Mouse (Mus musculus): ENCODE data around the gene Ipcef1. TPM values are rescaled to one million over a fixed set of nuclear protein-coding genes. Genes with fewer than 3 reads are reported as not detected.

Gene Ipcef1
- polyA plus RNA-seq, 1 experiment from 2014 or later, result 0.28 TPM

DNA sequence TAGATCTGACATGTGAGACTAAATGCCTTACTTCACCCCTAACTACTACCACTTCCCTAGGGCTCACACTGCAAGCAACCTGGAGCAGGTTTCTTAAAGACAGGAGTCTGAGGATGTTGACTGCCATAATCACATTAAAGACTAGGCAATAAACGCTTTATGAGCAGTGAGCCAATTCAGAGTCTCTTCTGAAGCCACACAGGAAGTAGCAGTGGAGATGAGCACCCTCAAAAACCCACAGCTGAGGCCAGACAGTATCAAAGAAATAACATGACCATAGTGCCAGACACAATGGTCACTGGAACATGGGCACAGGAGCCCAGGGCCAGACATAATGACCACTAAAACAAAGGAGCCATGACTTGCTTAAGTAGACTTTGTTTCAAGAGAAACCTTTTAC, 63.7 kb downstream of the Ipcef1 start:
- no peaks in the 10 kb centered on the region for H3K4me1 ChIP-seq
- no peaks in the 10 kb centered on the region for H3K27me3 ChIP-seq
- H3K4me2 ChIP-seq (replicated peaks), result no peak overlapping the region
- H3K9ac ChIP-seq, result no peak overlapping the region
- no peak overlapping the region for H3K4me3 ChIP-seq (replicated peaks)
- WGBS, result 69% methylated on average over 1 of the region's 1 CpGs
- ATAC-seq (ENCODE audit: insufficient number of reproducible peaks, low FRiP score, low TSS enrichment, low read depth), result no peak
- H3K9me3 ChIP-seq (replicated peaks), result no peaks in the 10 kb centered on the region
- no peak overlapping the region for H3K27ac ChIP-seq (replicated peaks)
- no peaks in the 10 kb centered on the region for H3K36me3 ChIP-seq

DNA sequence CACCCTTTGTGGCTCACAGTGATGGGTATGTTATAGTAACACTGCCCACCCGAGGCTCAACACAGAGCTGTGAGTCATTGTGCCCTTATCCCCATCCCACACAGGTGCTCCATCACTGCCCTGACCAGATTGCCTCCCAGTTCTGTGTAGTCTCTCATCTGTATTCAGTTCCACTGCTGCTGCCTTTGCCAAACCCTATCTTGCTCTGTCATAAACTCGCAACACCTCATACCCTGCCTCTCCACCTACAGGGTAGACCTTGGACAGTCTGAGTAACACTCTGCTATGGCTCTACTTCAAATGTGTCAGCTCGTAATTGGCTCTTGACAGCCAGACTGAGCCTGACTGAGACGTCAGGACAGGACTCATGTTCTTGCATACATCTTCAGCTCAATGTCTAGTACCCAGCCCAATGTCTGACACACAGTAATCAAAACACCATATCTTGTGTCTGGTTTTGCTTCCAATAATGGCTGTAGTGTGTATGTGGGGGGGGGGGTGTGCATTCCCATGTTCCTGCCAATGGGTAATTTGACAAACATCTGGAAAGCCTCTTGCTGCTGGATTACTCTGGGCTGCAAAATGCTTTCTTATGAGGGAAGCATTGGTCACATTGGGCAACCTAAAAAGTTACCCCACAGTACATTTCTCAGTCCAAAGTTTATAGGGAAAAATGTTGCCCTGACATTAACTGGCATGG, 64.7 kb downstream of the Ipcef1 start:
- Histone ChIP-seq H3K36me3 (no peaks in the 10 kb centered on the region), H3K4me3 (replicated peaks) (no peak overlapping the region), H3K27me3 (no peaks in the 10 kb centered on the region), H3K27ac (replicated peaks) (no peak overlapping the region), H3K9ac (no peak overlapping the region), H3K4me2 (replicated peaks) (no peak overlapping the region), H3K9me3 (replicated peaks) (no peaks in the 10 kb centered on the region), H3K4me1 (no peaks in the 10 kb centered on the region)
- WGBS, result 61% methylated on average over 4 of the region's 4 CpGs
- no peak for ATAC-seq (ENCODE audit: insufficient number of reproducible peaks, low FRiP score, low TSS enrichment, low read depth)

DNA sequence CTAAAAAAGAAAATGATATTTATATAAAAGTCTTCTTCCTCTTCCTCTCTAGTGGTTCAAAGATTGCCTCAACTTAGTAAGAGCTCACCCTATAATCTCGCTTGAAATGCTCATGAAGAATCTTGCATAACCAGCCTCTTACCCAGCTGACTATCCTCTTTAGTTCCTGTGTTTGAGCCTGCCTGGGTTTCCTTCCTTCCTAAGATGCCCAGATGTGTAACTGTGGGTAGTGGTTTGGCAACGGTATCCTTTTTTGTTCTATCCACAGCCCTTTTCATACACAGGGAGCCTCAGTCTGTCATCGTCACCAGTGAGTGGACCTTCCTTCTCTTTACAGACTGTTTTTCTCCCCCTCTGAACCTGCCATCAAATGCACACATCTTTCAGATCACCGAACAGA, 66.0 kb downstream of the Ipcef1 start:
- 96% methylated on average over 4 of the region's 4 CpGs for WGBS
- Histone ChIP-seq H3K4me1 (no peaks in the 10 kb centered on the region), H3K27me3 (no peaks in the 10 kb centered on the region), H3K27ac (replicated peaks) (no peak overlapping the region), H3K9me3 (replicated peaks) (no peaks in the 10 kb centered on the region), H3K4me3 (replicated peaks) (no peak overlapping the region), H3K4me2 (replicated peaks) (no peak overlapping the region), H3K36me3 (no peaks in the 10 kb centered on the region), H3K9ac (no peak overlapping the region)
- no peak for ATAC-seq (ENCODE audit: insufficient number of reproducible peaks, low FRiP score, low TSS enrichment, low read depth)

DNA sequence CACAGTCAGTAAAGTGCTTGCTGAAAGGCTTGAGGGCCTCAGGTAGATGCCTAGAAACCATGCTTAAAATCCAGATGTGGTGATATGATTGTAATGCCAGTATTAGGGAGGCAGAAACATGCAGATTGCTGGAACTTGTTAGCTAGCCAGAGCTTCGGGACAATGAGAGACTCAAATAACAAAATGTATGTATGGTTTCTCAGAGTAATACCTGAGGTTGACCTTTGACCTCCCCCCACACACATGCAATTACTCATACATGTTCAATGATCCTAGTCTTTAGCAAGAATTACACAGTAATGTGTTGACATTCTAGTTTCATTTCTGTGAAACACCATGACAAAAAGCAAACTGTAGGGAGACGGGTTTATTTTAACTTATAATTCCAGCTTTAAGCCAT, 68.8 kb downstream of the Ipcef1 start:
- no peak overlapping the region for H3K4me2 ChIP-seq (replicated peaks)
- no peaks in the 10 kb centered on the region for H3K27me3 ChIP-seq
- H3K9me3 ChIP-seq (replicated peaks), result no peaks in the 10 kb centered on the region
- H3K4me1 ChIP-seq, result no peaks in the 10 kb centered on the region
- no peak overlapping the region for H3K27ac ChIP-seq (replicated peaks)
- ATAC-seq (ENCODE audit: insufficient number of reproducible peaks, low FRiP score, low TSS enrichment, low read depth), result no peak
- no peak overlapping the region for H3K9ac ChIP-seq
- no peaks in the 10 kb centered on the region for H3K36me3 ChIP-seq
- H3K4me3 ChIP-seq (replicated peaks), result no peak overlapping the region
- WGBS, result 82% methylated on average over 2 of the region's 2 CpGs

DNA sequence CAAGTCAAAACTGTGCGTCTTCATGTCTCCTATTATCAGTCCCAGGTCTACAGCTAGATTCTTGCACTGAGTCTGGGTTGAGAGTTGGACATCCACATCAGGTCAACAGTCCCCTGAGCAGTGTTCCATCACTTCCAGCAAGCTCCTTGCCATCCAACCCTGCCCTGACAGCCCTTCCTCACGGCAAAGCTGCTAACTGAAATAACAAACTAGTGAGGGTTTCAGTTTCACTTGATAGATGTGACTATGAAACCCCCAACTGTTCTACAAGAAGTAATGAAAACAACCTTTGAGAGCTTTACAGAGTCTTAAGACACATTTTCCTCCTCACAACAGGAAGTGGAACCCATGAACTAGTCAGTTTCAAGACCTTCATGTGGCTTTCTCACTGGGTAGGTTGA, 69.5 kb downstream of the Ipcef1 start:
- Histone ChIP-seq H3K4me2 (replicated peaks) (no peak overlapping the region), H3K9me3 (replicated peaks) (no peaks in the 10 kb centered on the region), H3K4me1 (no peaks in the 10 kb centered on the region), H3K36me3 (no peaks in the 10 kb centered on the region), H3K27ac (replicated peaks) (no peak overlapping the region), H3K27me3 (no peaks in the 10 kb centered on the region), H3K4me3 (replicated peaks) (no peak overlapping the region), H3K9ac (no peak overlapping the region)
- 63% methylated on average over 2 of the region's 2 CpGs for WGBS
- no peak for ATAC-seq (ENCODE audit: insufficient number of reproducible peaks, low FRiP score, low TSS enrichment, low read depth)

DNA sequence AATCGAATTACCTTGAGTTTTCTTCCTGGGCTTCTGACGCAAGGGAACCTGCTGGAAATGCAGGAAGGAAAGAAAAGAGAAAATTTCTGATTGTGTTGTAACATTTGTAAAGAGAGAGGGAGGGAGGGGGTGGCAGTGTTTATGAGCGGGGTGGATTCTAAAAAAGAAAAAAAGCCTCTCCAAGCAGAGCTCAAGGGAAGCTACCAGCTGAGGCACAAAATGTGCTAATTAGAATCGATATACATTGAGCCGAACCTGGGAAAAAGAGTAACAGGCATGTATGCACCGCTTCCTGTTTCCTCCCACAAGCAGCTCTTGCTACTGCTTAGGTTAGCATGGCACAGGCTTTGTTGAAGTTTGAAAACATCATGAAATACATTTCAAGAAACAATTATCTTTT, 72.0 kb downstream of the Ipcef1 start:
- H3K9ac ChIP-seq, result no peak overlapping the region
- H3K4me2 ChIP-seq (replicated peaks), result peak overlapping the region; percentile 22
- 22% methylated on average over 6 of the region's 6 CpGs for WGBS
- H3K4me1 ChIP-seq, result no peaks in the 10 kb centered on the region
- no peak; the same call in 1 of the 2 replicates for ATAC-seq (ENCODE audit: insufficient number of reproducible peaks, low FRiP score, low TSS enrichment, low read depth)
- H3K4me3 ChIP-seq (replicated peaks), result peak overlapping the region; percentile 21; the same call in 1 of the 2 replicates
- H3K27ac ChIP-seq (replicated peaks), result no peak overlapping the region
- no peaks in the 10 kb centered on the region for H3K9me3 ChIP-seq (replicated peaks)
- H3K36me3 ChIP-seq, result no peaks in the 10 kb centered on the region
- no peaks in the 10 kb centered on the region for H3K27me3 ChIP-seq

DNA sequence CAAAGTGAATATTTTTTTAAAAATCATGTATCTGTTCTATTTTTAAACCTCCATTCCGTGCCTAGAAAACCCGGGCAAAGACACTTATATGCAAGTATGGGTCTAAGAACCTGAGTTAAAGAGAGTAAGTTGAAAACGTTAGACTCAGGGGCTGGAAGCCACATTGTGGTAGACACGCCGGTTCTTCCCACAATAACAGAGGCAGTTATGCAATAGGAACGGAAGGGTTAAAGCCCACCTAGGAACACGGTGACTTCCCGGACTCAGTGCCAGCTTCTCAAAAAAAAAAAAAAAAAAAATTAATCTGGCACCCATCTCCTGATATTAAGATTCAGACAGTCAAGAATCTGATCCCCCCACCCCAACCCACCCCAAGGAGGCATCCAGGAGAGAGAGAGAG, 72.5 kb downstream of the Ipcef1 start:
- Histone ChIP-seq H3K27ac (replicated peaks) (no peak overlapping the region), H3K27me3 (no peaks in the 10 kb centered on the region), H3K9me3 (replicated peaks) (no peaks in the 10 kb centered on the region), H3K4me1 (no peaks in the 10 kb centered on the region), H3K4me3 (replicated peaks) (peak overlapping the region; percentile 21; the same call in 1 of the 2 replicates), H3K36me3 (no peaks in the 10 kb centered on the region), H3K4me2 (replicated peaks) (peak overlapping the region; percentile 22), H3K9ac (no peak overlapping the region)
- WGBS, result 39% methylated on average over 8 of the region's 8 CpGs
- no peak for ATAC-seq (ENCODE audit: insufficient number of reproducible peaks, low FRiP score, low TSS enrichment, low read depth)

DNA sequence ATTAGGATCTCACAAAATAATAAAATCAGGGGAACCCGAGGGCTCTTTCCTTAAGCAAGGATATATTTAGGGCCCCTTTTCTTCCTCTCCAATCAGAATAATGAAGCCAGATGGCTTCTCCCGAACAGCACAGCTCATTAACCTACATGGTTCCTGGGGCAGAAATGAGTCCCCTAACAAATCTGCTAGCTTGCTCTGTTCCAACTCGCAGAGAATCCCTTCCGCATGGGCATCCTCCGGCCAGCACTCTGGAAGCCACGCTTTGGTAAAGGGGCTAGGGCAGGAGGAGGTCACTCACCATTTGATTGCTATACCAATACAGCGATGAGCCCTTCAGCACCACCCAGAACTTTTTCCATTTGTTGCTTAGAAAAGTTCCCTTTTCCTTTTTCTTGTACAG, 73.1 kb downstream of the Ipcef1 start:
- 60% methylated on average over 7 of the region's 7 CpGs for WGBS
- no peak overlapping the region for H3K4me2 ChIP-seq (replicated peaks)
- no peaks in the 10 kb centered on the region for H3K9me3 ChIP-seq (replicated peaks)
- H3K4me1 ChIP-seq, result no peaks in the 10 kb centered on the region
- H3K27ac ChIP-seq (replicated peaks), result no peak overlapping the region
- H3K9ac ChIP-seq, result no peak overlapping the region
- no peaks in the 10 kb centered on the region for H3K27me3 ChIP-seq
- H3K36me3 ChIP-seq, result no peaks in the 10 kb centered on the region
- H3K4me3 ChIP-seq (replicated peaks), result no peak overlapping the region
- no peak for ATAC-seq (ENCODE audit: insufficient number of reproducible peaks, low FRiP score, low TSS enrichment, low read depth)

DNA sequence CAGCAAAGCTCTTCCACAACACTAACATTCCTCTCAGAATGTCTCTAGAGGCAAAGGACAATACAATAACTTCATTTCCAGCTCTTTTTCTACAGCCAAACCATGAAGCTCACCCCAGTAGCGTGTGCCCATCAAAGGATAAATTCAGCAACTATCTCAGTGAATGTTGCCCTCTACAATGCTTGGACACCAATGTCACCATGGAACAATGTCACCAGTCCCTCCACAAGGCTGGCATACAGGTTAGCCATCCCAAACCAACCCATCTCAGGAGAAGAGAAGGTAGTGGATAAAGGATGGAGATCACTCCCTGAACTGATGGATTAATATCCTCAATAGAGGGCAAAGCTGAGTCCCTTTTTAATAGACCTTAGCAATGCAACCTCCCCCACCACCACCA, 73.5 kb downstream of the Ipcef1 start:
- no peaks in the 10 kb centered on the region for H3K4me1 ChIP-seq
- no peak for ATAC-seq (ENCODE audit: insufficient number of reproducible peaks, low FRiP score, low TSS enrichment, low read depth)
- no peaks in the 10 kb centered on the region for H3K9me3 ChIP-seq (replicated peaks)
- H3K4me3 ChIP-seq (replicated peaks), result no peak overlapping the region
- no peak overlapping the region for H3K4me2 ChIP-seq (replicated peaks)
- no peak overlapping the region for H3K9ac ChIP-seq
- no peak overlapping the region for H3K27ac ChIP-seq (replicated peaks)
- WGBS, result 84% methylated on average over 1 of the region's 1 CpGs
- no peaks in the 10 kb centered on the region for H3K36me3 ChIP-seq
- H3K27me3 ChIP-seq, result no peaks in the 10 kb centered on the region

DNA sequence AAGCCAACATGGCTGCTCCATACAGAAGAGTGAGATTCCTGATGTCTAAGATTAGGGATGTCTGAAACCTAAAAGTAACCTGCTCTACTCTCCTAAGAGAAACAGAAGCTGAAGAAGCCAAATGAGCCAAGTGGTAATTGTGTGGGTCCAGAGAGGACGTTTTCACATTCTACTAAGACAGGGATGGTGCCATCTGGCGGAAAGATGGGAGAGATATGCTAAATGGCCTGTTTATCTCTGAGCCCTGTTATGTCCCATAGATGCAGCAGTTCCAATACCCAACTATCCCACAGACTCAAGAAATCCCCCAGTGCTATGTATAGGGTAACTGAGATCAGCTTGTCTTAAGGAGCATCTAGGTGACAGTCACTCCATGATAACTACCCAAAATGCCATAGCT, 74.4 kb downstream of the Ipcef1 start:
- no peak overlapping the region for H3K4me3 ChIP-seq (replicated peaks)
- no peak overlapping the region for H3K9ac ChIP-seq
- no peak overlapping the region for H3K27ac ChIP-seq (replicated peaks)
- H3K4me2 ChIP-seq (replicated peaks), result no peak overlapping the region
- H3K9me3 ChIP-seq (replicated peaks), result no peaks in the 10 kb centered on the region
- WGBS, result 70% methylated on average over 2 of the region's 2 CpGs
- H3K27me3 ChIP-seq, result no peaks in the 10 kb centered on the region
- no peak for ATAC-seq (ENCODE audit: insufficient number of reproducible peaks, low FRiP score, low TSS enrichment, low read depth)
- H3K36me3 ChIP-seq, result no peaks in the 10 kb centered on the region
- H3K4me1 ChIP-seq, result no peaks in the 10 kb centered on the region

DNA sequence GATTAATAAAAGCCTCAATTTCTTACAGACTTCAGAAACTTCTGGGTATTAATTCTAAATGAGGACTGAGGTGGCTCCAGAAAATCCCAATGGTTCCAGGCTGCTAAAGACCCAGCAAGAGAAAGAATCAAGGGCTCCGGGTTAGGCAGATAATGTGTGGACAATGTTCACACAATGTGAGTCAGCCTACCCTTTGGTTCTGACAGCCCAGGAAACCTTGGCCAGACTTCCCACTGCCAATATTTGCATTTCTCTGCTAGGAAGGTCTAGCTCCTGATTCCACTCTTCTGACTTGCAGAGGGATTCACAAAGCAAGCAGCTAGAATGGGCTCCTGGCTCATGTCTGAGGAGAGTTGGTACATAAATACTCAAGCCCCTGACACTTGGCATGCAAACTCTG, 83.9 kb downstream of the Ipcef1 start:
- 85% methylated on average over 1 of the region's 1 CpGs for WGBS
- no peak for ATAC-seq (ENCODE audit: insufficient number of reproducible peaks, low FRiP score, low TSS enrichment, low read depth)

DNA sequence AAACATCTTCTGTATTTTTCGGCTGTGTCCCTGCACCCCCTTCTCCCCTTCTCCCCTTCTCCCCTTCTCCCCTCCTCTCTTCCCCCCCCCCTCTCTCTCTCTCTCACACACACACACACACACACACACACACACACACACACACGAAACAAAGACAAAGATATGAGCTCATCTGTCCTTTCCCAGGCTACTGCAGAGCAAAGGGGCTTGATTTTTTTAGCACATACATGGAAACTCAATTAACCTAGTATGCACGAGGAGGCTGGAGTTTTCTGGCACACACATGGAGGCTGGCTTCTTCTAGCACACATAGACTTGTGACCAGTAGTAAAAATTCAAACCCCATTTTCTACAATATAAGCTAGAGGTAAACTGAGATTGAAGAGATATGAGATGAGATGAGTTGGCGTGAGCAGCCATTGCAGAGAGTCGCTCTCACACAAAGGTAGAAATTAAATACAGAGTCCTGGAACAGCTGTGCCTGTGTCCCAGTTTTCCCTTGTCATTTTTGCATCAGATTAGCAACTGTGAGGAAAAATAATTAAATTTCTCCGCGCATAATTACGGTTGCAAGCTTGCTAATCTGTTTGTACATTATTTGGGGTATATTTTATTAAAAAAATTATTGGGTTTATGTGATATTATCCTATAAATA, 84.6 kb downstream of the Ipcef1 start:
- H3K9me3 ChIP-seq (replicated peaks), result no peaks in the 10 kb centered on the region
- no peak overlapping the region for H3K4me2 ChIP-seq (replicated peaks)
- no peak for ATAC-seq (ENCODE audit: insufficient number of reproducible peaks, low FRiP score, low TSS enrichment, low read depth)
- H3K9ac ChIP-seq, result no peak overlapping the region
- no peak overlapping the region for H3K4me3 ChIP-seq (replicated peaks)
- no peak overlapping the region for H3K27ac ChIP-seq (replicated peaks)
- no peaks in the 10 kb centered on the region for H3K4me1 ChIP-seq
- H3K36me3 ChIP-seq, result no peaks in the 10 kb centered on the region
- H3K27me3 ChIP-seq, result no peaks in the 10 kb centered on the region
- WGBS, result 78% methylated on average over 8 of the region's 8 CpGs

More for the DNA sequence above, 83.9 kb downstream of the Ipcef1 start:
- Histone ChIP-seq H3K27ac (replicated peaks) (no peak overlapping the region), H3K9ac (no peak overlapping the region), H3K4me1 (no peaks in the 10 kb centered on the region), H3K36me3 (no peaks in the 10 kb centered on the region), H3K9me3 (replicated peaks) (no peaks in the 10 kb centered on the region), H3K4me3 (replicated peaks) (no peak overlapping the region), H3K4me2 (replicated peaks) (no peak overlapping the region), H3K27me3 (no peaks in the 10 kb centered on the region)
